Mouse (Mus musculus): Measurements from ENCODE around the gene Mbnl2.
A peak's percentile ranks its signal among the peaks of the same experiment; 100 is the strongest.
"Not testable (repeated sequence)": the region's sequence is repeated elsewhere in the genome, so short reads cannot be mapped to it uniquely, and the experiment has no call there.

Mbnl2 gene

DNA sequence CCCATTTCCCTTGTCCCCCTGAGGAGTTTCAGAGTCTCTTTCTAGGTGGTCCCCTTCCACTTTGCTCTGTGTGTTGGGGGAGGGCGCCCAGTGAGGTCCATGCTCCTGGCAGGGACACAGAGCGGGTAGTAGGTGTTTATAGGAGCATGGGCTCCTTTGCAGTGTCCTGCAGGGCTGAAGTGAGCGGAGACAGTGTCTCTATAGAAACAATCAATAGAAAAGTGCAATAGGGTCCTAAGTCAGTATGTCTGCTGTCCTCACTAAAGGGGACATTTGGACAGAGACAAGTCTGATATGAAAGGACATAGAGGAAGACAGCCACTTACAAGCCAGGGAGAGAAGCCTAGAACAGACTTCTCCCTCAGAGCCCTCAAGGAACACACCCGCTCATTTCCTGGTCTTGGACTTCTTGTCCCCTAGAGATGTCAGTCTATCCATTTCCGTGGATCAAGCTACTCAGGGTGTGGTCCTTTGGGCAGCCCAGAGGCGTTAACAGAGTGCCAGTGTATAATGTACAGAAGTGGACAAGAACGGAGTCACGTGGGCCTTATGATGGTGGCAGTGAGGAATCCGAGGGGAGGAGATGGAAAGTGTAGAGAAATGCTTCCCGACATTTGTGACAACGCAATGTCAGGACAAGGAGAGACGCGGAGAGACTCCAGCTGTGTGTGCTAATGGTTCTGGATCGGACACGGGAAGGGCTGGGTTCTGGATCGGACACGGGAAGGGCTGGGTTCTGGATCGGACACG lies 82.0 kb downstream of the Mbnl2 start:
- no peak for DNase-seq (ENCODE audit: low spot score in 2 of 2)

DNA sequence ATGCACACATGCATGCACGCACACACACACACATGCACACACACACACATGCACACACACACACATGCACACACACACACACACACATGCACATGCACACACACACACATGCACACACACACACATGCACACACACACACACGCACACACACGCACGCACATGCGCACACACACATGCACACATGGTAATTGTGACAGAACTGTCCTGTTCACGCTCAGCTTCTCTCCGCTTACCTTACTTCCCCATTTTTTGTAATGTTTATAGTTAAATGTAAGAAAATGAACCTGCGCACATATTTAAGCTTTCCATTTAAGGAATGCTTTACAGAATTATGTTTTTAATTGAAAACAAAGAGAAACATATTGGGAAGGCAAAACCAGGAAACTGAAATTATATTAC lies 84.1 kb downstream of the Mbnl2 start:
- not testable (repeated sequence) for DNase-seq (ENCODE audit: low spot score in 2 of 2)

DNA sequence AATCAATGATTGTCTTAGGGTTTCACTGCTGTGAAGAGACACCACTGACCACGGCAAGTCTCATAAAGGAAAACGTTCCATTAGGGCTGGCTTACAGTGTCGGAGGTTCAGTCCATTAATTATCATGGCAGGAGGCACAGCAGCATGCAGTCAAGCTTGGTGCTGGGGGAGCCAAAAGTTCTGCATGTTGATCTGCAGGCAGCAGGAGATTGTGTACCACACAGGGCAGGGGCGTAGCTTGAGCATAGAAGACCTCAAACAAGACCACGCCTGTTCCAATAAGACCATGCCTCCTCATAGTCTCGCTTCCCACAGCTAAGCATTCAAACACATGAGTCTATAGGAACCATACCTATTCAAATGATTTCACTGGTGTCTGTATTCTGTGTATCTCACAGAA lies 85.7 kb downstream of the Mbnl2 start:
- DNase-seq (ENCODE audit: low spot score in 2 of 2) = no peak

DNA sequence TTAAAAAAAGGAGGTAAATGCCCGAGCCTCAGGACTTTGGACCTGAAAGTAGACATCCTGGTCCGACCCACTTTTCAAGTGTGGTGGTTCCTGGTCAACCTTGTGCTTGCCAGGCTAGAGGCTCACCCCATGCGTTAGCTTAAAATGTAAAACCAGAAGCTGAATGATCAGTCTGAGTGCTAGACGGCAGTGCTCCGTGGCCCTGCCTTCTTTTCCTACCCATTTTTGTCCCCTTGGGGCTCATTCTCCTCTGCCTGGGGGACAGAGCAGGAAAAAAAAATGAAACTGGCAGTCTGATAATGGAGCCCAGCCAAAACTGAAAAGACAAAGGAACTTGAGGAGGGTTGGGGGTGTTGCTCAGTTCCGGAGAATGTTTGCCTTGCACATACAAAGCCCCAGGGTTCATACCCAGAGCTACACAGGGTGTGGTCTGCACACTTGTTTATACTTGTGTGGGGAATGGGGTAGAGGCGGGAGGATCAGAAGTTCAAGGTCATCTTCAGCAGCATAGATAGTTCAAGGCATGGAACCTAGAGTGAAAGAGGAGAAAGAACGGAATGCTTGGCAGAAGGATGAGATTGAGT lies 87.0 kb downstream of the Mbnl2 start:
- no peak for DNase-seq (ENCODE audit: low spot score in 2 of 2)

DNA sequence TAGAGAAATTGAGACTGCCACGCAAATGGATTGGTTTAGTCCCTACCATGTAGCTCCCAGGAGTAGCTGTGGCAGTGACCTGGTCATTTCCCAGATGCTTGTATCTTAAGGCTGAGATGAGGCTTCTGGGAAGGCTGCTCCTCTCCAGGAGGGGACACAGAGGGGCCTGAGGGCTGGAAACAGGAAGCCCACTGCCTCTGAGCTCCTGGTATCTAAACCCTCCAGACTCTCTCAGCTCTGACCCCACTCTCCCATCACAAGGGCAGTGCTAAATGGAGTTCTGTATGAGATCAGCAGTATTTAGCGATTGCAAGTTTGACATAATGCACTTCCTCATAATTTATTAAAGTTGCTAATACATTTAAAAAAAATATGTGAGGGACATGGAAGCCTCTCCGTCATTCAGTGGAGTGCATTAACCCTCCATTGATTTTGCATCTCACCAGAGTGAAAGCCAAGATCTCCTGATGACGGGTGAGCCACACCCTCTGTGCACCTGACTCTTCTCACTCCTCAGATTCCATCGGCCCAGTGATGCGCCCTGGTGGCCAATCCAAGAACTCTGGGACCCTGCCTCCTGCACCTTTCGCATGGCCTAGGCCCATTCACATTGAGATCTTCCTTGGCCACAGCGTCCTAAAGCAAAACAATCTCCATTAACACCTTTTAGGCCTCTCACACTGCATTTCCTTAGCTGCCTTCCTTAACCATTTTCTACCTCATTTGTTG lies 87.8 kb downstream of the Mbnl2 start:
- DNase-seq (ENCODE audit: low spot score in 2 of 2) = no peak

DNA sequence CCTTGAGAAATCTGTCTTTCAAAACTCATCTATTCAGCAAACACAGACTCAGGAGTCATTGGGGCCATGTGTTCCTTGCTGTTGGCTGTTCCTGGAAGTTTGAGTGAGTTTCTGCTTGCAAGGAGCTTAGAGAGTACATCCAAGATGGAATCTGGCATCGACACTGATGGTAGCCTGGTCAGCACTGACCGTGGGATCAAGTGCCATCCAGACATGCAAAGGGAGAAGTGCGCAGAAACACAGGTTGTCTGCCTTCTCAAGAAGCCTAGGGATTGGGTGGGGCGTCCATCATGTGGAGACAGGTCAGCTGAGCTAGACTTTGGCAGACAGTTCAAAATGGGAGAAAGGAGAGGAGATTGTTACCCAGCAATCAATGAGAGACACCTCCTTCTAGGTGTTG lies 89.6 kb downstream of the Mbnl2 start:
- DNase-seq (ENCODE audit: low spot score in 2 of 2) = no peak

DNA sequence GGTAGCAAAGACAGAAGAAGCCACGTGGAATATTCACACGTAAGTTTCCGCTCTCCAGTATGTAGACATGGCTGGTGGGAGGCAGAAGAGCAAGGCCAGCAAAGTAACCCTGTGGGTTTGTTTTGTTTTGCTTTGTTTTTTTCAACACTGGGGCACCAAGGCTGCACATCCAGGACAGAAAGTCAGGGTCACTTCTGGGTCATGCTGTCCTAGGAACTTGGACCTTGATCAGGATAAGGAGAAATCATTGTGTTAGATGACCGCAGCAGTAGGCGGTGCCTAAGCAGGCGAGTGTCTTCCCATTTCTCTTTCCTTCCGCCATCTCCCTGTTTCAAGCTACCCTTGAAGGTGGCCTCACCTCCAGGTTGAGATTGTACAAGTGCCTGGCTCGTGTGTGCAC lies 91.5 kb downstream of the Mbnl2 start:
- DNase-seq (ENCODE audit: low spot score in 2 of 2) = peak in 1 of 2 experiments; percentile 40

DNA sequence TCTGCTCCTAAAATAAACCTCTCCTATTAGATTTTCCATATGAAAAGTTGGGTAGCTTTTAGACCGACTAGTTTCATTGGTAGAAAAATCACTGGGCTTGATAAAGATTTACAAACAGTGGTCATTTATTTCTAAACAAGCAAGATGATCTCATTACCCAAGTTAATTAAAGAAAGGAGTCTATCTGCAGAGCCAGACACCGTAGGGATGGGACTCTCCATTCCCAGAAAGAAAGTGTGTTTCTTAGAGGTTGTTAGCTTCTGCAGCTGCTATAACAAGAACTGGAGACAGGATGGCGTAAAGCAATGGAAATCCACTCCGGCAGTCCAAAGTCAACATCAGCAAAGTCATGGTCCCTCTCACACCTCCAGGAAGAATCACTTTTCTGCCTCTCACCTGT lies 92.1 kb downstream of the Mbnl2 start:
- no peak for DNase-seq (ENCODE audit: low spot score in 2 of 2)

DNA sequence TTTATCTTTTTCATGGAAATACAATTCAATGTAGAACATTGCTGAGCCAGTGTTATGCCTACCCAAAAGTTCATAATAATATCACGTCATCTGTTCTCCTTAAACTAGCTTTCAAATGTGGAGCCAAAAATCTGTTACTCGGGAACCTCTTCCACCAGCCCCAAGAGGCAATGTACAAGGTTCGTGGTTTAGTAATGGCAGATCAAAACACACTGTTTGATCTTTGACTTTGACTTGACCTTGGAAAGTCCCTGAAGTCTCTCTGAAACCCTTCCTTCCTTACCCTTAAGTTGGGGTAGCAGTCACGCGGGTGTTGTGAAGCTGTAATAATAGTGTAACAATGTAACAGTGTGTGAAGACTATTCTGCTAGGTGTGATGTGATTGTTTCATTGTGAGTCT lies 93.0 kb downstream of the Mbnl2 start:
- no peak for DNase-seq (ENCODE audit: low spot score in 2 of 2)

DNA sequence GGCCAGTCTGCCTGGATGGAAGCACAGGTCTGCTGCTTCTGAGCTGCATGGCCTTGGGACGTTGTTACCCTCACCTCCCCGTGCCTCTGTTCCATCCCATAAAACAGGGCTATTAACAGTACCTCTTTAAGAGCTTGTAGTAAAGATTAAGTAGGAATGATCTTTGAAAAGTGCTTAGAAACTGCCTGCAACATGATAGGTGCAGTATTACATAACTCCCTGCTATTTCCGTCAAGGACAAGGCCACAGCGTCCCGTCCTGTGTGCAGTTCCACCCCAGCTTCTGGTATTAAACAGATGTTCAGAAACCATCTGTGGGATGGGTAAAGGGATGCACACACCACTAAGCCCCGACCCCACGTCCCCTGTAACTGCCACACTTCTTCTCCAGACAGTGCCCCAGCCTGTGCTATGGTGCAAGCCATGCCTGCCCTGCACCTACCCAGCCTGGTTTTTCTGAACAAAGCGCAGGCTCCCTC lies 93.5 kb downstream of the Mbnl2 start:
- DNase-seq (ENCODE audit: low spot score in 2 of 2) = no peak

DNA sequence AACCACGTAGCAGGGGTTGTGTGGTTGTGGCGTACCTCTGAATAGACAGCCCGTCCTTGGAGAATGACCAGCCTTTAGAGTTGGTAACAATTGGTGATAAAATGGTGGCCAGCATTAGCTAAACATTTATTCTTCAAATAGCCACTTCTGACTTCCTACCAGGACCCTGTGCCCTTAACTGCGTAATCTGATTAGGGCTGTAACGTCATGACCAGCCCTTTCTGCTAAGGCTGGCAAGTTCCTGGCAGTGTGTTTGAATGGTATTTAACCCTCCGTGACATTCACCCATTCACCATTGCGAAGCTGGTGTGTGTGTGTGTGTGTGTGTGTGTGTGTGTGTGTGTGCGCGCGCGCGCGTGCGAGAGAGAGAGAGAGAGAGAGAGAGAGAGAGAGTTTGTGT lies 94.6 kb downstream of the Mbnl2 start:
- no peak for DNase-seq (ENCODE audit: low spot score in 2 of 2)

DNA sequence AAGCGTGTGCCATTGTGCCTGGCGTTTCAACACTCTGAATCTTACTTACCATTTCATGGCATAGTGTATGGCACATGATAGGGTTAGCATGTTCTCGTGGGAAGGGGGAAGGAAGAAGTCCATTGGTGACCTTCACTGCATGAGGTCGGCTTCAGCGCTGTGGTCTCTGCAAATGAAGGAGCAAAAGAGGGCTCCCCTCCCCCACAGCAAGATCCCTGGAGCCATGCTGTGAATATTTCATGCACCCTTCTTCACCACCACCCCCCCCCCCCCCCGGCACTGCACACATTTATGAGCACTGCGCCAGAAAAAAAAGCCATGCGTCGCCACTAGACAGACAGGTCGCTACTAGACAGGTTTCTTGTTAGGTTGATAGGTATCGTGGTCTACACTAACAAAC lies 95.2 kb downstream of the Mbnl2 start:
- DNase-seq (ENCODE audit: low spot score in 2 of 2) = no peak

DNA sequence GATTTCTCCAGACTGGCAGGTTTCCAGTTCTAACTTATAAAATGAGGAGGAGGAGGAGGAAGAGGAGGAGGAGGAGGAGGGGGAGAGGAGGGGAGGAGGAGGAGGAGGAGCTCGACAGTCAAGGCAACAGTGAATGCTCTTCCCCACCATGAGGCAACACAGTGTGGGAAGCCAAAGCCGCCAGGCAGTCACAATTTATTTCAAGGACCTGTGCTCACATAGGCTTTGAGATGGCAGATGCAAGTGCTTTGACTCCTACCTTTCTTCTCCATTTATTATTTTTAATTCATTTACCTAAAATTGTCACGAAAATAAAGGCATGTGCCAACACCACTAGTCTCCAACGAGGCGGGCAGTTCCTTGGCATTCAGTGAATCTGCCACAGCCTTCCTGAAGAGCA lies 95.7 kb downstream of the Mbnl2 start:
- DNase-seq (ENCODE audit: low spot score in 2 of 2) = no peak

DNA sequence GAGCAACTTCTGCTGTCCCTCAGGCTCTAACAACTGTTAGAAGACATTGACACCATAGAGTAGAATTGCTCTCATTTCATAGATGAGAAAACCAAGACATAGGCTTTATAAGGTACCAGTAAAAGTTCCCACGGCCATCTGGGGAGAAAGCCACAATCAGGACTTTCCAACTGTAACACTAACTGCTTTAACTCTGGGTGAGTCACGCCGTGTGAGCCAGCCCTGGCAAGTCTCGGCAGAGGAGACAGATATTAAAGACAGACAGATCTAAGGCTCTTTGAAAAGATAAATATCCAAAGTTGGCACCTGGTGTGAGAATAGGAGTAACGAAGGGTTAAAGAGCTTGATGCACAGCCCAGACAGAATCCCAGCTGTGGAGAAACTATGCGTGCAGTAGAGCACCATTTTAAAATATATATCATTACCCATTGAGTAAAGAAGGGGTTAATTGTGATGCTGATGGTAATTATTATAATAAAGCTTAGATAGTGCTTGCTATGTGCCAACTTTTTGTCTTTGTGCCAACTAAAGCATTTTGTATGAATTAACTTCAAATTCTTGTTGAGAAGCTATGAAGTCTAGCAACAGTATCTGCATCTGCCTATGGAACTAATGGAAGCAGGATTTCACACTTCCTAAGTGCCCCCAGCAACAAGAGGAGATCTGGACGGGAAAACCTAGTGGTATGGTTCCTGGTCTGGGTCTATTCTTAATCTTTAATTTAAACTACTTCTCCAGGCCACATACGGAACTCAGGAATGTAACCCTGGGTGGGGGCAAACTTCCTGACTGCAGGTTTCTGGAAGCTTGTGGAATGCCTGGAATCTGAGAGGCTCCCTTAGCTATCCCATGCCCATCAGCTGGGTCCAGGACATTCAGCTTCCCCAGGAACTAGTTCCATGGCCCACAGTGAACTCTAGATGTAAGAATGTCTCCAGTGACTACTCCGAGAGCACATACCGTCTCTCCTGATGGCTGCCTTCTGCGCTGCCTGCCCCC lies 97.9 kb downstream of the Mbnl2 start:
- no peak for DNase-seq (ENCODE audit: low spot score in 2 of 2)

DNA sequence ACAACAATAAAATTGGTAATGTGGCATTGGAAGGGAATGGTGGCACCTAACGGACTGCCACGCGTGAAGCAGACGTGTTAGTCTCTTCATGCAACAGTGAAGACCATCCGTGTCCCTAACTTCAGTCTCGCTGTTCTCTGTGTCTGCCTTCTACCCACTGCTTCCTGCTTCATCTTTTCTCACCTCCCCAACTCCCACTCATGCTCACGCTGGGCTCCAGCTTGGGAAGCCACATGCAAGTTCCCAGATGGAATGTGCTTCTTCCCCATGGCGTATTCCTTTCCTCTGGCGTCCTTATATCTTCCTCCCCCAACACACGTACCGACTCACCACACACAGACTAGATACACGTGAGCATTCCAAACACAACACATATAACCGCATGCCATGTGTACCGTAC lies 99.3 kb downstream of the Mbnl2 start:
- no peak for DNase-seq (ENCODE audit: low spot score in 2 of 2)

DNA sequence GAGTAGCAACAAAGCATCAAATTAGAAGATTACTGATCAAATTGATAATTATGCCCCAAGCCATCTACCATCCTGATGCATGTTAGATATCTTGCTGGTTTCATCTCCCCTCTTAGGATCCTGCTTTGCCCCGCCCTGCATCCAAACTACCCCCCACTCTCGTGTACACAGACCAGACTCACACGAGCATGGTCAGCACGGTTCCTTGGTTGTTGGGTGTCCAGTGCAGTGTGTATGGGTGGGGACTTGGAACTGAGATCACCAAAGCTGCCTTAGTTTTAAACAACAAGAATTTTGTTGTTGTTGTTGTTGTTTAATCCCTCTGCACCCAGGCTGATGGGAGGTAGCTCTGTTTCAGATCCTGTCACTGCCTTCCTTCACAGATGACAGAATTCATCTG lies 101.7 kb downstream of the Mbnl2 start:
- DNase-seq (ENCODE audit: low spot score in 2 of 2) = no peak

DNA sequence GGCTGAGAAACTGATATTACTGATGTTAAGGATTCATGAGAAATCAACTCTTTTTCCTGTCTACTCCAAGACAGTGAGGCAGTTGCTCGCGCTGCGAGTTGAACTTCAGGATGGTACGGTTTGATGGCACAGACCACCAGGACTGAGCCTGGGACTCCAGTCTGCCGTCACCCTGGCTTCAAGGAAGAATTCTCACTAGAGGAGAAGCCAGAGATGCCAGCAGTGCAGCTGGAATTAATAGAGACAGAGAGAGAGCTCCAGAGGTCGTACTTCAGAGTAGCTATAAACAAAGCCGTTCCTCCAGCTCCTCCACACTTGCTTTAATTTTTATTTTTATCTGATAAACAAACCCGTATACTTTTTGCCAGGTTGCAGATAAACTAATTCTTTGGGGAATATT lies 102.5 kb downstream of the Mbnl2 start:
- no peak for DNase-seq (ENCODE audit: low spot score in 2 of 2)

DNA sequence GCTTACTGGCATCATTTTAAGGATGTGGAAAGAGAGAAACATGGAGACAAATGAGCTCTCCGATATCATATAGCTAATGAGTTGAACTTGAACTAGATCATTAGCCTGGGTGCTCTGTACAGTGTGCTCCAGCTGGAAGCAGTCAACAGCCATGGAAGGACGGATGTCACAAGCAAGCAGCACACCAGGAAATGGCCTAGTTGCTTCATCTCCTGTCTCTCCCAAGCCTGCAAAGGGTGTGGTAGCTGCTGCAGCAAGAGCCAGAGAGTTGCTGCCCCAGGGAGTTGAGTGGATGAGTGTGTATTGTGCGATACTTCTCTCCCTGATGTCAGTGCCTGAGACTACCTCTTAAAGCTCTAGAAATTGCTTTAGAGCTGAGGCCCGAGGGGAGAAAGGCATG lies 104.2 kb downstream of the Mbnl2 start:
- DNase-seq (ENCODE audit: low spot score in 2 of 2) = no peak

DNA sequence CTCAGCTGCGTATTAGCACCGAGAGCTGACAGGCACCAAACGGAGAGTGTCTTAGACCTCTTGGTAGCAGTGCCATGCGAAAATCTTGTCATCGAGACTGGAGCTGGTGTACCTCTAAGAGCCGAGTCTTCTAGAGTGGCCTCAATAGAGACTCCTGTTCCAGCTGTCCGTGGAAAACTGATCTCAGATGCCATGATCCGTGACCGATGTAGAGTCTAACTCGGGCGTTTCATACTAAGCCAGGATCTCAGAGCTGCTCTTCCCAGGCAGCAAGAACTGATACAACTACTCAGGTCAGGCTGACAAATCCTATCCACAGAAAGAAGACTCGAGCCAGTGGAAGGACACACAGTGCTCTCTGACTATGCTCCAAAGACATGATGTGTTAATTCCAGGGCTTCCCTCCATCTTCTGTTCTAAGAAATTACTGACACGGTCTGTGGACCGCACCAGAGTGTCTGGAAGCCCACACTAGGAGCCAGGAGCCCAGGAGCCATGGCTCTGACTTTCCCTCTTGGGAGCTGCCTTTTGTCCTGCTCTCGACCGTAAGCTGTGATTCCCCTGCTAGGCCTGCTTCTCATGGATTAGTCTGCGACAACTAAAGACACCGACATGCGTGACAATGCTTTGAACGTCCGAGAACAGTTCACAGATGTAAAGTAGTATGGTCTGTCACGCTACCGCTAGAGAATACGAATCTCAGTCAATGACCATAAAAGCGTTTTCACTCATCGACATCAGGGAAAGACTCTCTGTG lies 106.1 kb downstream of the Mbnl2 start:
- DNase-seq (ENCODE audit: low spot score in 2 of 2) = no peak

DNA sequence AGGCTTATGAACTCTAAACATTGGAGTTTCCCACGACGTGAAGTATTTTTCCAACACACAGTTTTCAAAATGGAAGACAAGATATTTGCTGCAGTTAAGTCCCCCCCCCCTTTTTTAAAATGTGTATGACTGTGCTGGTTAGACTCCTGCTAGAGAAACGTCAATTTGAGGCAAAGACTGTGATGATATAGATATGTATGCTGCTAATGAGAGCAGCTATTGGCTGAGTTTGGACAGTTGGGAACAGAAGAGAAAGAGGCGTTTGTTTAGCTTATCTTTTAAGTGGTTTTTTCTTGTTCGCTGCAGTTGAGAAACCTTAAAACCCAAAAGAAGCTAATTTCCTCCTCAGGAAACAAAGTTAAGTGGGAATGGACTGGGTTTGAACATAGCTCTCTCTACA lies 106.7 kb downstream of the Mbnl2 start:
- no peak for DNase-seq (ENCODE audit: low spot score in 2 of 2)
